Mouse (Mus musculus) testis, adult 2 months (tissue): Measurements from ENCODE around the gene Nacc1.

Source experiments
- CTCF ChIP-seq: fragments of 200-500 bp; IDR thresholded peaks from 2 replicates; pipeline ENCODE4 v1.5.1; 2012; ENCODE audit warnings: low read depth, mild to moderate bottlenecking, inconsistent platforms, low read length, moderate library complexity; ENCODE audit not compliant: control insufficient read depth, insufficient read depth, insufficient replicate concordance
- POLR2A ChIP-seq: fragments of 200-500 bp; IDR thresholded peaks from 2 replicates; pipeline ENCODE4 v1.6.1; 2012; ENCODE audit warnings: low read depth, mild to moderate bottlenecking, inconsistent platforms, low read length, moderate library complexity; ENCODE audit not compliant: control insufficient read depth

DNA sequence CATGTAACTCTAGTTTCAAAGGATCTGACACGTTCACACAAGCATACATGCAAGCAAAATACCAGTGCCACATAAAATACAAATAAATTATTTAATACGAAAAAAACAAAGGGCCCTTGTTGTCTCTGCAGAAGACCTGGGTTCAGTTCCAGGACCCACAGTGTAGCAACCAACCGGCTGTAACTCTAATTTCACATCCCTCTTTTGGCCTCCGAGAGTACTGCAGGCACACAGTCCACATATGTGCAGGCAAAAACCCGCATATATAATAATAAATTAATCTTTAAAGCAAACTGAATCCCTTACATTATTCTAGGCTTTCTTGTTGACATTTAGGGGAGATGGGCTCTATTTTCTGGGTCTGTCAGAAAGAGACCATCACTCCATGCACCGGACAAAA is 40.9 kb downstream of the Nacc1 start:
- TF ChIP-seq CTCF = no peak
- TF ChIP-seq POLR2A = no peak
